Mouse (Mus musculus) CH12.LX (cell line): ENCODE measurements around the gene Fmo1. TPM values are rescaled to one million over a fixed set of nuclear protein-coding genes. Genes with fewer than 3 reads are reported as not detected.

Source experiments
- DNase-seq: peaks from one replicate; pipeline ENCODE4 v3.0.0-alpha.2; 2013; ENCODE audit errors: extremely low read depth
- H3K27ac ChIP-seq: 2 replicates; pipeline ENCODE4 v1.5.1; 2012; ENCODE audit warnings: low read depth, mild to moderate bottlenecking, control low read depth, moderate library complexity; ENCODE audit not compliant: insufficient read depth
- H3K27me3 ChIP-seq: replicated peaks from 2 replicates; pipeline ENCODE3; 2012; ENCODE audit warnings: inconsistent platforms
- H3K36me3 ChIP-seq, 2 experiments: replicated peaks in 1 of 2; 2 replicates each; pipeline versions ENCODE3 to v1.6.1; 2012; ENCODE audit warnings: inconsistent platforms in 1 of 2, low read length in 1 of 2, mild to moderate bottlenecking in 1 of 2, mixed read lengths in 1 of 2, moderate library complexity in 1 of 2; ENCODE audit not compliant: control insufficient read depth in 1 of 2, insufficient read depth in 1 of 2
- H3K4me1 ChIP-seq, 2 experiments: 2 replicates each; pipeline ENCODE4 v1.6.1; 2012; ENCODE audit warnings: inconsistent platforms in 1 of 2, moderate library complexity in 1 of 2; ENCODE audit not compliant: insufficient read depth in 2 of 2, control insufficient read depth in 1 of 2
- H3K4me2 ChIP-seq: 2 replicates; pipeline ENCODE4 v1.6.1; 2012; ENCODE audit warnings: low read depth, mild to moderate bottlenecking, control low read depth; ENCODE audit not compliant: poor library complexity, insufficient read depth, severe bottlenecking
- H3K4me3 ChIP-seq, 3 experiments: fragments of 150-350 bp in 1 of 3; sonication (generic) in 1 of 3; replicated peaks in 1 of 3; 2 replicates each; pipeline versions ENCODE3 to v1.5.1; 2011 to 2012; ENCODE audit warnings: low read depth in 2 of 3, low read length in 2 of 3, mild to moderate bottlenecking in 2 of 3, moderate library complexity in 2 of 3, control low read depth in 1 of 3, improper control_type of control experiment in 1 of 3, inconsistent platforms in 1 of 3, mixed read lengths in 1 of 3; ENCODE audit not compliant: poor library complexity in 1 of 3
- H3K79me2 ChIP-seq: replicated peaks from 2 replicates; pipeline ENCODE4 v1.6.1; 2012; ENCODE audit warnings: mild to moderate bottlenecking, moderate library complexity; ENCODE audit not compliant: control insufficient read depth, poor library complexity, insufficient read depth, severe bottlenecking; ENCODE audit errors: extremely low read depth
- H3K9ac ChIP-seq: 2 replicates; pipeline ENCODE4 v1.6.1; 2012; ENCODE audit warnings: low read depth, mild to moderate bottlenecking, control low read depth, moderate library complexity; ENCODE audit not compliant: insufficient read depth
- H3K9me3 ChIP-seq: replicated peaks from 2 replicates; pipeline ENCODE3; 2012; ENCODE audit warnings: low read length, inconsistent platforms, mixed read lengths
- BHLHE40 ChIP-seq: IDR thresholded peaks from 2 replicates; pipeline ENCODE4 v1.6.1; 2011; ENCODE audit warnings: mild to moderate bottlenecking, low read depth, low read length, improper control_type of control experiment
- CHD1 ChIP-seq: IDR thresholded peaks from 2 replicates; pipeline ENCODE4 v1.6.1; 2012; ENCODE audit warnings: low read depth, low read length, improper control_type of control experiment, inconsistent platforms
- CTCF ChIP-seq, 2 experiments: IDR thresholded peaks in 1 of 2; conservative IDR thresholded peaks in 1 of 2; 2 replicates each; pipeline ENCODE4 v1.5.1; 2011 to 2012; ENCODE audit warnings: low read depth in 2 of 2, low read length in 2 of 2, improper control_type of control experiment in 1 of 2, inconsistent platforms in 1 of 2, mild to moderate bottlenecking in 1 of 2, moderate library complexity in 1 of 2
- ELF1 ChIP-seq: IDR thresholded peaks from 2 replicates; pipeline ENCODE4 v1.6.1; 2014; ENCODE audit warnings: low read depth, mild to moderate bottlenecking, inconsistent platforms, low read length, improper control_type of control experiment
- EP300 ChIP-seq: IDR thresholded peaks from 2 replicates; pipeline ENCODE4 v1.6.1; 2011; ENCODE audit warnings: low read length, improper control_type of control experiment
- ETS1 ChIP-seq: conservative IDR thresholded peaks from 2 replicates; pipeline ENCODE4 v1.6.1; 2012; ENCODE audit warnings: low read depth, mild to moderate bottlenecking, inconsistent platforms, low read length, improper control_type of control experiment, moderate library complexity
- IRF4 ChIP-seq: IDR thresholded peaks from 2 replicates; pipeline ENCODE4 v1.6.1; 2014; ENCODE audit warnings: low read depth, mild to moderate bottlenecking, inconsistent platforms, low read length, improper control_type of control experiment
- JUN ChIP-seq: IDR thresholded peaks from 2 replicates; pipeline ENCODE4 v1.6.1; 2011; ENCODE audit warnings: low read depth, mild to moderate bottlenecking, low read length, improper control_type of control experiment, moderate library complexity; ENCODE audit not compliant: insufficient read depth
- KAT2A ChIP-seq: IDR thresholded peaks from 2 replicates; pipeline ENCODE4 v1.6.1; 2012; ENCODE audit warnings: low read length, improper control_type of control experiment, inconsistent platforms; ENCODE audit not compliant: insufficient replicate concordance
- MAFK ChIP-seq: IDR thresholded peaks from 2 replicates; pipeline ENCODE4 v1.6.1; 2011; ENCODE audit warnings: low read length, improper control_type of control experiment; ENCODE audit not compliant: insufficient replicate concordance
- MEF2A ChIP-seq: IDR thresholded peaks from 2 replicates; pipeline ENCODE4 v1.6.1; 2014; ENCODE audit warnings: low read depth, mild to moderate bottlenecking, inconsistent platforms, low read length, improper control_type of control experiment, borderline replicate concordance
- MXI1 ChIP-seq: IDR thresholded peaks from 2 replicates; pipeline ENCODE4 v1.6.1; 2011; ENCODE audit warnings: mild to moderate bottlenecking, low read depth, low read length, improper control_type of control experiment
- MYC ChIP-seq: IDR thresholded peaks from 2 replicates; pipeline ENCODE4 v1.6.1; 2011; ENCODE audit warnings: low read depth, mild to moderate bottlenecking, improper control_type of control experiment, low read length
- NELFE ChIP-seq: IDR thresholded peaks from 2 replicates; pipeline ENCODE4 v1.6.1; 2011; ENCODE audit warnings: low read depth, low read length, improper control_type of control experiment
- PAX5 ChIP-seq: IDR thresholded peaks from 2 replicates; pipeline ENCODE4 v1.6.1; 2012; ENCODE audit warnings: low read length, inconsistent platforms, mixed read lengths
- POLR2A ChIP-seq: IDR thresholded peaks from 2 replicates; pipeline ENCODE4 v1.6.1; 2011; ENCODE audit warnings: low read depth, mild to moderate bottlenecking, improper control_type of control experiment, low read length
- RCOR1 ChIP-seq: conservative IDR thresholded peaks from 2 replicates; pipeline ENCODE4 v1.6.1; 2012; ENCODE audit warnings: low read depth, mild to moderate bottlenecking, inconsistent platforms, low read length, improper control_type of control experiment
- SIN3A ChIP-seq: IDR thresholded peaks from 2 replicates; pipeline ENCODE4 v1.6.1; 2012; ENCODE audit warnings: low read length, improper control_type of control experiment, inconsistent platforms
- TCF12 ChIP-seq: IDR thresholded peaks from 2 replicates; pipeline ENCODE4 v1.6.1; 2014; ENCODE audit warnings: low read depth, mild to moderate bottlenecking, inconsistent platforms, low read length, improper control_type of control experiment
- ZC3H11A ChIP-seq: IDR thresholded peaks from 2 replicates; pipeline ENCODE4 v1.6.1; 2012; ENCODE audit warnings: low read depth, mild to moderate bottlenecking, inconsistent platforms, low read length, improper control_type of control experiment
- ZKSCAN1 ChIP-seq: IDR thresholded peaks from 2 replicates; pipeline ENCODE4 v1.6.1; 2012; ENCODE audit warnings: low read depth, inconsistent platforms, low read length, improper control_type of control experiment, borderline replicate concordance
- dilution Hi-C: fragments of 300-500 bp; cut with MboI; formaldehyde crosslinking; loops from 2 replicates; pipeline ENCODE4 v1.14.3; 2020; ENCODE audit warnings: low sequenced_read_pairs; ENCODE audit not compliant: extremely low pct_unique_long_range_greater_than_20kb, extremely low pct_ligation_motif_present
- in situ Hi-C: fragments of 300-500 bp; cut with MboI; formaldehyde crosslinking; loops from 3 replicates; pipeline ENCODE4 v1.14.3; 2019; ENCODE audit warnings: low sequenced_read_pairs, low pct_ligation_motif_present, low pct_unique_long_range_greater_than_20kb, mixed read lengths
- polyA plus RNA-seq: library from polyadenylated mRNA; unstranded; fragments of >175 nt; gene quantifications from 2 replicates; pipeline ENCODE4 v1.2.1, GENCODE M21; 2012; ENCODE audit warnings: low read depth; ENCODE audit not compliant: insufficient read length
- total RNA-seq, 2 experiments: library from RNA; depleted of rRNA; stranded (reverse); fragments of 300-350 nt in 1 of 2; fragments of >200 nt in 1 of 2; gene quantifications; 2 replicates each; pipeline ENCODE4 v1.2.3; 2012 to 2014

Gene Fmo1
- total and polyA plus RNA-seq, 3 experiments = not detected

DNA sequence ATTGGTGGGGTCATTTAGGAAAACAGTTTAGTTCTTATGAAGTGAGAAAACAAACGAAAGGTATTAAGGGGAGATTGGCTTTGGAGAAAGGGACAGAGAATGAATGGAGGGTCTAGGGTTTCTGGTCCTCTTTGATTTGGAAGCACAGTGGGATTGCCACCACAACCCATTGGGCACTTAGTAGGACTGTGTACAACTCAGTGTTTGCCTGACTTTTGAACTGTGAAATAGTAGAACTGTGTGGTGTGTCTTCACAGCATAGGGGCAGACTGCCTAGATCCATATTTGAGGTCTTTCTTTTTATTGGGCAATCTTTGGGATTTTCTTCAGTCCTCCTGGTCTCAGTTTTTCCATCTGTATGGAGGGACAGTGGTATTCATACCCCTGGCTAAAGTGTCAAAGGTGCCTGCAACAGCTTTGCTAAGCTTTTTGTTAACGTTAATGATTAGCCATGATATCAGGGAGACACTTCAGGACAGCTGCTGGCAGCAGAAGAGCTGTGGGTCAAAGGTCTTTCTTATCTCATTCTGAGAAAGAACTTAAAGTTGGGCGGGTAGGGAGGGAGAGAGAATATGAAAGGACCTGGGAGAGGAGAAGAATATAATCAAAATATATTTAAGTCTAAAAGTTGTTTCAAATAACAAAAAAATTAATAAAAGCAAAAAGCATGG is 12.5 kb downstream of the Fmo1 start:
- Histone ChIP-seq H3K4me2 (no peak overlapping the region), H3K9ac (no peak overlapping the region), H3K4me1 (no peaks in the 10 kb centered on the region), H3K9me3 (no peaks in the 10 kb centered on the region), H3K27ac (no peak overlapping the region), H3K79me2 (no peaks in the 10 kb centered on the region), H3K27me3 (no peaks in the 10 kb centered on the region), H3K36me3 (no peaks in the 10 kb centered on the region), H3K4me3 (no peak overlapping the region)
- dilution Hi-C loops (no loop called here), in situ Hi-C loops (no loop called here)
- DNase-seq = no peak
- TF ChIP-seq MXI1 (no peak), RCOR1 (no peak), POLR2A (no peak), MAFK (no peak), ELF1 (no peak), PAX5 (no peak), JUN (no peak), BHLHE40 (no peak), SIN3A (no peak), CHD1 (no peak), NELFE (no peak), MEF2A (no peak), ZKSCAN1 (no peak), CTCF (conservative IDR thresholded peaks at IDR 0.05 in 1 of 2, IDR thresholded peaks at IDR 0.05 in 1 of 2; ENCODE audit: low read depth in 2 of 2, low read length in 2 of 2) (no peak), MYC (no peak), TCF12 (no peak)

DNA sequence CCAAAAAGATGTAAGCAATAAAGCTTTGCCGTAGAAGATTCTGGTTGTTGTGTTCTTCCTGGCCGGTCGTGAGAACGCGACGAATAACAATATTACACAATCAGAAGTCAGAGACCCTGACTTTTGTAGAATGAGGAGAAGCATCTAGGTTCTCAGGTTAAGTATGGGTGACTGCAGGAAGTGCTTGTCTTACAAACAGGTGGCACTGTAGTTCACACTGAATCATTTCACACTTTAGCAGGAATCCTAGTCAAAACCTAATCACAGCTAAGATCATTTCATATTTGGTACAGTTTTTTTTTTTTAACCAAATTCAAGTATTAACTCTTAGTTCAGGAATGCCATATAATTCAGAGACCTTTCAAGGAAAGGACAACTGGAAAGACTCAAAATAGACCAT is 18.9 kb downstream of the Fmo1 start:
- Histone ChIP-seq H3K4me3 (no peak overlapping the region), H3K4me2 (no peak overlapping the region), H3K27ac (no peak overlapping the region), H3K9ac (no peak overlapping the region), H3K4me1 (no peaks in the 10 kb centered on the region), H3K27me3 (no peaks in the 10 kb centered on the region), H3K79me2 (no peaks in the 10 kb centered on the region), H3K9me3 (no peaks in the 10 kb centered on the region), H3K36me3 (no peaks in the 10 kb centered on the region)
- in situ Hi-C loops = no loop called here
- dilution Hi-C loops = no loop called here
- no peak for TF ChIP-seq KAT2A
- TF ChIP-seq ZC3H11A = no peak
- no peak for TF ChIP-seq IRF4
- TF ChIP-seq POLR2A = no peak
- TF ChIP-seq ETS1 = no peak
- no peak for TF ChIP-seq MXI1
- no peak for TF ChIP-seq EP300
- no peak for TF ChIP-seq JUN
- DNase-seq = no peak
